Mouse (Mus musculus): ENCODE measurements around the gene Dvl1. TPM values are rescaled to one million over a fixed set of nuclear protein-coding genes. Genes with fewer than 3 reads are reported as not detected.

The Dvl1 gene
- polyA plus RNA-seq, 1 experiment from 2014 or later: 6.6 TPM

DNA sequence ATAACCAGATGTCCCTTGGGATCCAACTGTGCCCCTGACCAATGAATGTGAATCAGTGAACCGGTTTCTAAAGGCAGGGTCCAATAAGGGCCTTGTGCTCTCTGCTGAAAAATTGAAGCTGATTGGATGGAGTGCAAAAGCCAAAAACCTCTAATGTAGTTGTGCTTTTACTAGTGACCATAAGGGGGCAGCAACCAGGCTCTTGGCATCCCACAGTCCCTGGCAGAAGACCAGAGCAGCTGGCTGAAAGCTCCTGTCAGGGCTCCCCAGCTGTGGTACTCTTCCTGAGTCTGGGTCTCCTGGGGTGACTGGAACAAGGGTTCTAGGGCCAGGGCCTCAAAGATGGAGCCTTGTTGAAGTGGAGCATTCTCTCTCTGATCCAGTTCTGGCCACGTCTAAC, 13.4 kb upstream of the Dvl1 start:
- H3K27me3 ChIP-seq (ENCODE audit: control insufficient read depth, insufficient read depth, low read length): no peaks in the 10 kb centered on the region
- no peak overlapping the region for H3K4me2 ChIP-seq (replicated peaks; ENCODE audit: low read depth, low read length)
- H3K4me1 ChIP-seq (ENCODE audit: control insufficient read depth, insufficient read depth, low read length): peaks cover 31% of the 10 kb centered on the region
- no peak overlapping the region for H3K4me3 ChIP-seq (ENCODE audit: low read depth, low read length)
- H3K36me3 ChIP-seq (ENCODE audit: control insufficient read depth, insufficient read depth, low read length): peaks cover 5% of the 10 kb centered on the region
- H3K9ac ChIP-seq (replicated peaks; ENCODE audit: low read depth, low read length): no peak overlapping the region
- 23% methylated on average over 2 of the region's 2 CpGs for WGBS
- peak overlapping the region; percentile 12 for H3K27ac ChIP-seq (ENCODE audit: low read length)
- no peak for ATAC-seq (ENCODE audit: insufficient number of reproducible peaks, insufficient read depth, low FRiP score, low read depth)
- H3K9me3 ChIP-seq (ENCODE audit: control insufficient read depth, low read depth, low read length): no peaks in the 10 kb centered on the region

- Histone ChIP-seq H3K4me1 (ENCODE audit: control insufficient read depth, insufficient read depth, low read length) (peaks cover 46% of the 10 kb centered on the region), H3K9me3 (ENCODE audit: control insufficient read depth, low read depth, low read length) (no peaks in the 10 kb centered on the region), H3K9ac (replicated peaks; ENCODE audit: low read depth, low read length) (no peak overlapping the region), H3K4me2 (replicated peaks; ENCODE audit: low read depth, low read length) (no peak overlapping the region; the same call in 1 of the 2 replicates), H3K27ac (ENCODE audit: low read length) (peak overlapping the region; percentile 85), H3K36me3 (ENCODE audit: control insufficient read depth, insufficient read depth, low read length) (peaks cover 7% of the 10 kb centered on the region), H3K4me3 (ENCODE audit: low read depth, low read length) (no peak overlapping the region), H3K27me3 (ENCODE audit: control insufficient read depth, insufficient read depth, low read length) (no peaks in the 10 kb centered on the region)
- ATAC-seq (ENCODE audit: insufficient number of reproducible peaks, insufficient read depth, low FRiP score, low read depth): no peak
- WGBS: 68% methylated on average over 11 of the region's 11 CpGs
Observed at GRCm38 (mm10) chr4:155837404-155838010, 9.7 kb upstream of the Dvl1 start.

DNA sequence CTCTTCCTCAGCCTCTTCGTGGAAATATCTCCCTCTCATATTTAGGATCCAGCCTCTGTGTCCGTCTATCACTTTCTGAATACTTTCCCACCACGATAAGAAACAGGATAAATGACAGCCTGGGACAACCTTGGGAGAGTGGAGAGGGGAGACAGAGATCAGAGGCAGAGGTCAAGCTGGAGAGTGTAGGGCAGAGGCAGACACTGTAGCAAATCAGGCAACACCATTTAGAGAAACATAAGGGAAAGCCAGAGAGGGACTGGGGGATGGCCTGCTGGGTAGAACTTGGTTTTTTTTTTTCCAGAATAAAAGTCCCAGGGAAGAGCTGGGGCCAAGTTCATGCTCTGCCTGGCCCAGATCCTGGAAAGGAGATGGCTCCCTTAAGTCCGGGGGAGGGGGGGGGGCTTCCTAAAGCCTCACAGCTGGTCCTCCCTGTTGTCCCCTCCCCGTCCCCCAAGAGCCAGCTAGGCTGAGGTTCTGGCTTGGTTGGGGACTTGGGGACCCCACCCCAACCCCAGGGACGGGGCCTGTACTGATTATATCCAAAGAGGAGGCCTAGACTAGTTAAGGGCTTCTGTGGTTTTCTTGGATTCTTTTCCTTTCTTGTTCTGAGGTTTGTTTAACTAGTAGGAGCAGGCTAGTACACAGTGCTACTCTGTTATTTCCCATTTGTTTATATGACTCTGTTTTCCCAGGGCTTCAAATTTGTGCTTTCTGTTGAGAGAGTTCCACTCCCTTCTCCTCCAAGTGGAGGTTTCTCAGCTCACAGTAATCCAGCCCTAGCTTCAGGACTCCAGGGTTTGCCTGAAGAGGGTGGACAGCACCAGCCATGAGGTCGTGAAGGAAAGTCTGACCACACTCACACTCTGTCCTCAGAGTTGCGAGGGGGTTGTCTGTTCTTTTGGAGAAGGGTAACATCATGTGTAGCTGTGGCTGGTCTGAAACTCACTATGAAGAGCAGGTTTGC, 8.7 kb upstream of the Dvl1 start:
- H3K9me3 ChIP-seq (ENCODE audit: control insufficient read depth, low read depth, low read length): no peaks in the 10 kb centered on the region
- peak overlapping the region; percentile 85 for H3K27ac ChIP-seq (ENCODE audit: low read length)
- no peak overlapping the region; the same call in 1 of the 2 replicates for H3K4me2 ChIP-seq (replicated peaks; ENCODE audit: low read depth, low read length)
- 0 out of 2 replicates have a peak, but pooled peaks have one; percentile 3 for ATAC-seq (ENCODE audit: insufficient number of reproducible peaks, insufficient read depth, low FRiP score, low read depth)
- H3K4me3 ChIP-seq (ENCODE audit: low read depth, low read length): no peak overlapping the region
- WGBS: 45% methylated on average over 8 of the region's 8 CpGs
- H3K36me3 ChIP-seq (ENCODE audit: control insufficient read depth, insufficient read depth, low read length): peaks cover 10% of the 10 kb centered on the region; the same call in 1 of the 2 replicates
- H3K9ac ChIP-seq (replicated peaks; ENCODE audit: low read depth, low read length): no peak overlapping the region
- H3K4me1 ChIP-seq (ENCODE audit: control insufficient read depth, insufficient read depth, low read length): peaks cover 37% of the 10 kb centered on the region
- no peaks in the 10 kb centered on the region for H3K27me3 ChIP-seq (ENCODE audit: control insufficient read depth, insufficient read depth, low read length)

GRCm38 (mm10) chr4:155839483-155839910, 7.7 kb upstream of the Dvl1 start, which contains the start of gene Mxra8:
Mxra8 (plus strand) TSS chr4:155839680.
- peak within 1 kb of the TSS; percentile 85 for H3K27ac ChIP-seq (ENCODE audit: low read length)
- 3% methylated on average over 16 of the region's 16 CpGs for WGBS
- peak within 1 kb of the TSS; percentile 47 for H3K9ac ChIP-seq (replicated peaks; ENCODE audit: low read depth, low read length)
- H3K9me3 ChIP-seq (ENCODE audit: control insufficient read depth, low read depth, low read length): no peaks in the 10 kb centered on the region
- peaks cover 10% of the 10 kb centered on the region; the same call in 1 of the 2 replicates for H3K36me3 ChIP-seq (ENCODE audit: control insufficient read depth, insufficient read depth, low read length)
- H3K4me1 ChIP-seq (ENCODE audit: control insufficient read depth, insufficient read depth, low read length): peaks cover 29% of the 10 kb centered on the region
- no peaks in the 10 kb centered on the region for H3K27me3 ChIP-seq (ENCODE audit: control insufficient read depth, insufficient read depth, low read length)
- peak; percentile 86 for ATAC-seq (ENCODE audit: insufficient number of reproducible peaks, insufficient read depth, low FRiP score, low read depth)
- peak within 1 kb of the TSS; percentile 41 for H3K4me3 ChIP-seq (ENCODE audit: low read depth, low read length)
- peak within 1 kb of the TSS; percentile 64 for H3K4me2 ChIP-seq (replicated peaks; ENCODE audit: low read depth, low read length)

DNA sequence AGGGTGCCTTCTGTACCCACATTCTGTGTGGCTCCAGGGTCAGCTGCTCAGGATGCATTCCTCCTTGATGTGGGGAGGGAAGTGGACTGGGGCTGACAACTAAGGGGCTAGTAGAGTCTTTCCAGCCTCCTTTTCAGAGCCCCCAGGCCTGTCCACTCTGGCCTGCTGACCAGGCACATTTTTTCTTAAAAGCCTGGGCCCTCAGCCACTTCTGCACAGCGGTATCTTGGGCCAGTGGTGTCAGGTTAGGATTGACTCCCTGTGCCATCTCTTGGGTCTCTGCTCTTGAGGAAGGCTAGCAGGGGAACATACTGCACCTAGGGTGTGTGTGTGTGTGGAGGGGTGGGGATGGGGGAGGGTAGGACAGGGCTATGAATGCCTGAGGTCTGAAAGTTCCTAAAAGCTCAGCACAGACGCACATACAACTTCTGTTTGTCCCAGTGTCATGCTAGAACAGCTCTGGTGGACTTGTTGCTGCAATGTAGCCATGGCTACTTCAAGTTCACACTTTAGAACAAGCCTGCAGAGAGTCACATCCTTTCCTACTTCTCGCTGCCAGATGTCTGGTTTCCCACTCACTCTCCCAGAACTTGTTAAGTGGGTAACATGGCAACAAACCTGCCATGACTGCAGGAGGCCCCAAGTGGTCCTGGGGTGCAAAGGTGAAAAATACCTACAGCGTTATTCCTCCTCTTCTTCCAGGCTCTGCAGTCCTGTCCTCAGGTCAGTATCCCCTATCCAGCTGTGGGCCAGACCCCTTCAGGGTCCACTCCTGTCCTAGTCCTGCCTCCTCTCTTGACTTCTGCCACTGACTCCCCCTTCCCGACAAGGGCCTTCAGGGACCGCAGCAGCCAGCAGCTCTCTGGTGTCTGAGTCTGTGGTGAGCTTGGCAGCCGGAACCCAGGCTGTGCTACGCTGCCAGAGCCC, 6.9 kb upstream of the Dvl1 start:
- Histone ChIP-seq H3K4me3 (ENCODE audit: low read depth, low read length) (peak overlapping the region; percentile 41), H3K4me2 (replicated peaks; ENCODE audit: low read depth, low read length) (peak overlapping the region; percentile 64), H3K9ac (replicated peaks; ENCODE audit: low read depth, low read length) (peak overlapping the region; percentile 47), H3K27ac (ENCODE audit: low read length) (peak overlapping the region; percentile 85), H3K9me3 (ENCODE audit: control insufficient read depth, low read depth, low read length) (no peaks in the 10 kb centered on the region), H3K27me3 (ENCODE audit: control insufficient read depth, insufficient read depth, low read length) (no peaks in the 10 kb centered on the region), H3K4me1 (ENCODE audit: control insufficient read depth, insufficient read depth, low read length) (peaks cover 29% of the 10 kb centered on the region), H3K36me3 (ENCODE audit: control insufficient read depth, insufficient read depth, low read length) (peaks cover 10% of the 10 kb centered on the region; the same call in 1 of the 2 replicates)
- 7% methylated on average over 8 of the region's 8 CpGs for WGBS
- ATAC-seq (ENCODE audit: insufficient number of reproducible peaks, insufficient read depth, low FRiP score, low read depth): peak; percentile 33; the same call in 1 of the 2 replicates

- peaks cover 29% of the 10 kb centered on the region for H3K4me1 ChIP-seq (ENCODE audit: control insufficient read depth, insufficient read depth, low read length)
- WGBS: under 1% methylated on average over 32 of the region's 32 CpGs
- H3K36me3 ChIP-seq (ENCODE audit: control insufficient read depth, insufficient read depth, low read length): peaks cover 10% of the 10 kb centered on the region; the same call in 1 of the 2 replicates
- no peaks in the 10 kb centered on the region for H3K27me3 ChIP-seq (ENCODE audit: control insufficient read depth, insufficient read depth, low read length)
- H3K9me3 ChIP-seq (ENCODE audit: control insufficient read depth, low read depth, low read length): no peaks in the 10 kb centered on the region
- H3K4me3 ChIP-seq (ENCODE audit: low read depth, low read length): peak overlapping the region; percentile 41
- peak overlapping the region; percentile 64 for H3K4me2 ChIP-seq (replicated peaks; ENCODE audit: low read depth, low read length)
- ATAC-seq (ENCODE audit: insufficient number of reproducible peaks, insufficient read depth, low FRiP score, low read depth): peak; percentile 56
- peak overlapping the region; percentile 47; the same call in 1 of the 2 replicates for H3K9ac ChIP-seq (replicated peaks; ENCODE audit: low read depth, low read length)
- peak overlapping the region; percentile 85; the same call in 1 of the 2 replicates for H3K27ac ChIP-seq (ENCODE audit: low read length)
Observed at GRCm38 (mm10) chr4:155841003-155841454, 6.2 kb upstream of the Dvl1 start.

GRCm38 (mm10) chr4:155841651-155842270, 5.4 kb upstream of the Dvl1 start:
- H3K9ac ChIP-seq (replicated peaks; ENCODE audit: low read depth, low read length): no peak overlapping the region

More at GRCm38 (mm10) chr4:155841651-155842270, 5.4 kb upstream of the Dvl1 start:
- H3K27ac ChIP-seq (ENCODE audit: low read length): no peak overlapping the region
- H3K4me1 ChIP-seq (ENCODE audit: control insufficient read depth, insufficient read depth, low read length): peaks cover 33% of the 10 kb centered on the region
- peak overlapping the region; percentile 64 for H3K4me2 ChIP-seq (replicated peaks; ENCODE audit: low read depth, low read length)
- peaks cover 10% of the 10 kb centered on the region; the same call in 1 of the 2 replicates for H3K36me3 ChIP-seq (ENCODE audit: control insufficient read depth, insufficient read depth, low read length)
- ATAC-seq (ENCODE audit: insufficient number of reproducible peaks, insufficient read depth, low FRiP score, low read depth): no peak
- H3K4me3 ChIP-seq (ENCODE audit: low read depth, low read length): peak overlapping the region; percentile 41
- H3K9me3 ChIP-seq (ENCODE audit: control insufficient read depth, low read depth, low read length): no peaks in the 10 kb centered on the region
- 46% methylated on average over 38 of the region's 38 CpGs for WGBS
- no peaks in the 10 kb centered on the region for H3K27me3 ChIP-seq (ENCODE audit: control insufficient read depth, insufficient read depth, low read length)
